ENCODE assay signal across 7 mouse cellular contexts in the genomic region with DNA sequence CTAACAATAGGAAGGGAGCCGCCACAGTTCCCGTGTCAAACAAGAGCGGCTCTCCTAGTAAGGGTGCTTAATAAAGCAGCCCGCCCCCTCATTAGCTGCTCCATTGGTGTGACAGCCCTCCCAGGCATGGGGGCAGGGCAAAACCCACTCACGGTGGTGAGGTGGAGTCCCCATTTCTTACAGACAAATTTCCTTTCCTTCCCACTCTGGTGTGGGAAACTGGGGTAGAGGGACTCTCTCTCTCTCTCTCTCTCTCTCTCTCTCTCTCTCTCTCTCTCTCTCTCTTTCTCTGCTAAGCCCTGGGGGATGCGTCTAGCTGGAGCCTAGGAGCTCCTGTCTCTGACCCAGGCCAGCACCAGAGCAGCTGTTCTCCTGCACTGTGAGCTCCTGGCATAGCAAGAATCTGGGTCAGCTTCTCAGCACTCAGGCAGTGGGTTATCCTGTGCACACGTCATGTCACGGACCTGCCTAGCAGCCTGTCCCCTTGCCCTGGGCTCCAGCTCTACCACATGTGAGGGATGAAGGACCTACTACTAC.
DNase-seq lines count a peak whose midpoint lies in the region; ATAC-seq lines count a peak whose summit lies in the region.

No protein-coding gene starts in this region.

- no peaks in the 10 kb centered on the region for H3K9me3 ChIP-seq in kidney, embryonic 16.5 days (ENCODE audit: low read length)
- no peaks in the 10 kb centered on the region for H3K9me3 ChIP-seq in forebrain, embryonic 13.5 days (replicated peaks)
- H3K9me3 ChIP-seq in intestine, embryonic 15.5 days: no peaks in the 10 kb centered on the region

- no peak overlapping the region for H3K4me3 ChIP-seq in kidney, embryonic 16.5 days (ENCODE audit: low read length)
- H3K4me3 ChIP-seq in forebrain, embryonic 13.5 days: no peak overlapping the region
- no peak overlapping the region for H3K4me3 ChIP-seq in intestine, embryonic 15.5 days (replicated peaks)

- no peaks in the 10 kb centered on the region for H3K27me3 ChIP-seq in kidney, embryonic 16.5 days (ENCODE audit: insufficient read depth, low read length)
- H3K27me3 ChIP-seq in forebrain, embryonic 13.5 days: peaks cover 34% of the 10 kb centered on the region
- no peaks in the 10 kb centered on the region for H3K27me3 ChIP-seq in intestine, embryonic 15.5 days (replicated peaks)

- H3K27ac ChIP-seq in kidney, embryonic 16.5 days (ENCODE audit: low read length): no peak overlapping the region
- H3K27ac ChIP-seq in forebrain, embryonic 13.5 days: peak overlapping the region; percentile 58
- H3K27ac ChIP-seq in intestine, embryonic 15.5 days: peak overlapping the region; percentile 75

- no peaks in the 10 kb centered on the region for H3K36me3 ChIP-seq in kidney, embryonic 16.5 days (ENCODE audit: insufficient read depth, low read length)
- H3K36me3 ChIP-seq in forebrain, embryonic 13.5 days (ENCODE audit: poor library complexity, severe bottlenecking): no peaks in the 10 kb centered on the region
- no peaks in the 10 kb centered on the region for H3K36me3 ChIP-seq in intestine, embryonic 15.5 days

- H3K4me1 ChIP-seq in kidney, embryonic 16.5 days (ENCODE audit: insufficient read depth, low read length): peaks cover 28% of the 10 kb centered on the region
- peaks cover 35% of the 10 kb centered on the region for H3K4me1 ChIP-seq in forebrain, embryonic 13.5 days
- H3K4me1 ChIP-seq in intestine, embryonic 15.5 days (replicated peaks): peaks cover 21% of the 10 kb centered on the region

- no peak overlapping the region for H3K4me2 ChIP-seq in kidney, embryonic 16.5 days (replicated peaks; ENCODE audit: low read depth, low read length)
- H3K4me2 ChIP-seq in forebrain, embryonic 13.5 days: peak overlapping the region; percentile 43
- H3K4me2 ChIP-seq in intestine, embryonic 15.5 days (replicated peaks): no peak overlapping the region

- ATAC-seq in kidney, embryonic 16.5 days (ENCODE audit: low FRiP score, low TSS enrichment): 0 out of 2 replicates have a peak, but pooled peaks have one; percentile 39
- peak; percentile 89 for ATAC-seq in forebrain, embryonic 13.5 days
- ATAC-seq in intestine, embryonic 15.5 days: peak; percentile 50
- ATAC-seq in erythroid progenitor cell, adult 5-6 weeks (replicated peaks; ENCODE audit: low FRiP score, poor library complexity, severe bottlenecking): no peak

- 31% methylated on average over 8 of the region's 8 CpGs for WGBS in kidney, embryonic 16.5 days
- 6% methylated on average over 8 of the region's 8 CpGs for WGBS in forebrain, embryonic 13.5 days
- WGBS in intestine, embryonic 15.5 days: 50% methylated on average over 8 of the region's 8 CpGs

- no peak overlapping the region for H3K9ac ChIP-seq in kidney, embryonic 16.5 days (replicated peaks; ENCODE audit: low read length)
- peak overlapping the region; percentile 31; the same call in 1 of the 2 replicates for H3K9ac ChIP-seq in forebrain, embryonic 13.5 days
- H3K9ac ChIP-seq in intestine, embryonic 15.5 days: no peak overlapping the region

- DNase-seq in kidney, adult 11 months: no peak
- peak; percentile 94 for DNase-seq in retina, postnatal 1 day
- no peak for DNase-seq in adrenal gland, postnatal 10 days
